Mouse (Mus musculus) liver, embryonic 16.5 days (tissue): ENCODE measurements around the gene Them5. TPM values are rescaled to one million over a fixed set of nuclear protein-coding genes. Genes with fewer than 3 reads are reported as not detected.

Experiments
- ATAC-seq: fragments of 200-750 bp; cut with Nextera tagmentation; 2 replicates; pipeline ENCODE4 v1.8.0; 2017; ENCODE audit warnings: low read depth, mild to moderate bottlenecking, moderate number of reproducible peaks, moderate library complexity
- H3K27ac ChIP-seq: fragments of 300-500 bp; sonication (generic); 2 replicates; pipeline ENCODE4 v1.5.1; 2014; ENCODE audit warnings: mild to moderate bottlenecking, low read length
- H3K27me3 ChIP-seq: fragments of 300-500 bp; sonication (generic); 2 replicates; pipeline ENCODE4 v1.6.1; 2014; ENCODE audit warnings: low read depth, low read length, mixed read lengths; ENCODE audit not compliant: control insufficient read depth, insufficient read depth
- H3K36me3 ChIP-seq: fragments of 300-500 bp; sonication (generic); 2 replicates; pipeline ENCODE4 v1.6.1; 2014; ENCODE audit warnings: mild to moderate bottlenecking; ENCODE audit not compliant: control insufficient read depth, insufficient read depth
- H3K4me1 ChIP-seq: fragments of 300-500 bp; sonication (generic); 2 replicates; pipeline ENCODE4 v1.6.1; 2014; ENCODE audit warnings: low read depth, low read length, mixed read lengths; ENCODE audit not compliant: control insufficient read depth
- H3K4me2 ChIP-seq: fragments of 300-500 bp; sonication (generic); 2 replicates; pipeline ENCODE4 v1.6.1; 2014; ENCODE audit warnings: low read depth, low read length, mixed read lengths
- H3K4me3 ChIP-seq: fragments of 300-500 bp; sonication (generic); 2 replicates; pipeline ENCODE4 v1.5.1; 2014; ENCODE audit warnings: low read depth, mild to moderate bottlenecking, low read length
- H3K9ac ChIP-seq: fragments of 300-500 bp; sonication (generic); 2 replicates; pipeline ENCODE4 v1.6.1; 2014; ENCODE audit warnings: low read depth, low read length
- H3K9me3 ChIP-seq: fragments of 300-500 bp; sonication (generic); replicated peaks from 2 replicates; pipeline ENCODE4 v1.6.1; 2016; ENCODE audit warnings: low read length; ENCODE audit not compliant: control insufficient read depth
- WGBS: fragments of 180-500 bp; shearing (Covaris S2); extraction: QIAGEN DNeasy Blood & Tissue Kit; methylation state at CpG from one replicate; pipeline ENCODE4 v1.1.7; 2014; ENCODE audit not compliant: insufficient replicate concordance; 5-methylcytosine and 5-hydroxymethylcytosine counted together
- polyA plus RNA-seq: library from polyadenylated mRNA; unstranded; fragments of >200 nt; fragmentation: Nextera tagmentation; extraction: Ambion mirVana; gene quantifications from 2 replicates; pipeline ENCODE4 v1.2.1, GENCODE M21; 2015

The Them5 gene
- not detected in 2 replicates for polyA plus RNA-seq

DNA sequence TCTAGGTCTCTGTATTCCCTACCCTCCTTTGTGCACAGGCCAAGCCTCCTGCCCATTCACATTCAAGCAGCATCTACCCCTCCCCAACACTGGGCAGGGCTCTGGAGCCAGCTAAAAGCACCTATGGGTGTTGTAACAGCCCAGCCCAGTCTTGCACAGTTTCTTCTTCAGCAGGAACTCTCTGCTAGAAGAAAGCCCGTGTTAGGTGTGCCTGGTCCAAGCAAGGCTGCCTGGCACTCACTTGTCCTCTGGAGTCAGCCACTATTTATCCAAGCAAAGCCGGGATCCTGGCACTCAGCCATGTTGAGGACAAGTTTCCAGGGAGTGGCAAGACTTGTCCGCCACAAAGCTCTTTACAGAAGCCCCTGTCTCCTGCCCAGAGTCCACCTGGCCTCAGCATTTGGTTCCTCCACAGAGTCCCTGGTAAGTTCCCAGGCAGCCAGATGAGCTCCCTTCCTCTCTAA is at the start of gene Them5:
Gene Them5, plus strand, starts transcription at position 141 of the 464 bp plus-strand sequence.
- Histone ChIP-seq H3K9me3 (no peaks in the 10 kb centered on the region), H3K4me2 (no peak within 1 kb of the TSS), H3K27me3 (no peaks in the 10 kb centered on the region), H3K4me1 (no peaks in the 10 kb centered on the region), H3K4me3 (no peak within 1 kb of the TSS), H3K9ac (no peak within 1 kb of the TSS), H3K36me3 (no peaks in the 10 kb centered on the region), H3K27ac (no peak within 1 kb of the TSS)
- ATAC-seq: no peak
- 37% methylated on average over 3 of the region's 3 CpGs for WGBS

DNA sequence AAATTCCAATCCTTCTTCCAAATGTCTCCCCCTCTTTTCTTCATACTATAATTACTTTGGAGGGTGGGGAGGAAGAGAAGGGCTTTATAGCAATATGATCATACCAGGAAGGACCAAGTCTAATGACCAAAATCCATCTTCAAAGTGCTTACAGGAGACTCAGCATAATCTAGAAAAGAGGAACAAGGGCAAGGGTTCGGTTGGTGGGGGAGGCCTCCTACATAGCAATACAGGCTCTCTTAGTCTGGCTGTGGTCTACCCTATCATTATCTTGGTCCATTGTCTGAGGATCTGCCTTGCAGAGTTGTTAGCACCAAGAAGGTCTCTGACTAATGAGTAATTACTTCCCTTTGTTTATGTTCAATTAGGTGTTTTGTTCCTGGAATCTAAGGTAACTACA is 36.4 kb upstream of the Them5 start:
- Histone ChIP-seq H3K4me2 (no peak overlapping the region), H3K4me3 (no peak overlapping the region), H3K9ac (no peak overlapping the region), H3K36me3 (no peaks in the 10 kb centered on the region), H3K9me3 (no peaks in the 10 kb centered on the region), H3K27me3 (no peaks in the 10 kb centered on the region), H3K27ac (no peak overlapping the region), H3K4me1 (no peaks in the 10 kb centered on the region)
- ATAC-seq: no peak
- WGBS: 31% methylated on average over 1 of the region's 1 CpGs

DNA sequence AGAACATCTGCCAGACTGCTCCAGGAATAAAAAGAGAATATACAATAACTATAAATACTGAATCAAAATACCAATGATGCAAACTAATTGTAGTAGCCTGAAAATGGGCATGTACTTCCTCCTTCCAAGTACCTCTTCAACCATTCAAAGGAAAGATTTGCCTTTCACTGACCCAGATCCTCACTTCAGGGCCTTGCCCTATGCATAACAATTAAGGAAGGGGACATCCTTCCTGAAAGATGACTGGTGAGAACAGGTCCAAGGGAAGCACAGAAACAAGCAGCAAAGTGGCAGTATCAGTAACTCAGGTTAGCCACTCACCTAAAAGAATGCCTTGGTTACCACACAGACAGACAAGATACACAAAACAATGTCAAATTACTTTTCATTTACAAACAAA is 34.9 kb upstream of the Them5 start:
- Histone ChIP-seq H3K36me3 (no peaks in the 10 kb centered on the region), H3K4me1 (no peaks in the 10 kb centered on the region), H3K9ac (no peak overlapping the region), H3K9me3 (no peaks in the 10 kb centered on the region), H3K27me3 (no peaks in the 10 kb centered on the region), H3K27ac (no peak overlapping the region), H3K4me2 (no peak overlapping the region), H3K4me3 (no peak overlapping the region)
- no peak for ATAC-seq

DNA sequence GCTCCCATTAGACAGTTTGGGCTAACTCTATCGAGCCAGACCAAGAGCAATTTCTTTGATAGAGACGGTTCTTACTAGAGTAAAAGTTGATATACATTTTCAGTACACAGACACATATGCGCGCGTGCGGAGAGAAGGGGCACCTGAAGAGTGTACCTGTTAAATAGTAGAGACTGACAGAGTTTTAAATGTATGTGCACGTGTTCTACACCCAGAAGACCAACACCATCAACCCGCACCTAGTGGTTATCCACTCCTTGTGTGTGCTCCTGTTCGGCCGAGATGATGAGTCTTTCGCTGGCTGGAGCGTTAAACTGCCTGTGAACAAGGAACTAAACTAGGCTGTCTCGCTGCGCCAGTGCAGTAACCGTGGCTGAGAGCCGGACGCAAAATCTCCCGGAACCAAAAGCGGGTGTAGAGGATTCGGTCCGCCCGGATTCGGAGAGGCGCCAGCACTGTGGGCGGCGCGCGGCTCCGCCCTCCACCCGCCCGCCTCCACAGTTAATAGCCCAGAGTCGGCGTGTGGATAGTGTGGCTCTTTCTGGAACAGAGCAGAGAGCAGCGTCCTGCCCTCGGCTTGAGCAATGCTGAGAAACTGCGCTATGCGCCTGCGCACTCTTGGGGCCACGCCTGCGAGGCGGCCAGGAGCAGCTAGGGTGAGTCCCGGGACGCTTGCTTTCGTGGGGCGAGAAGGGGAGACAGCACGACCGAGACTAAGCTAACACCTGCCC is 32.1 kb upstream of the Them5 start, which contains the start of gene Them4:
Gene Them4, plus strand, starts transcription at position 457 of the 731 bp plus-strand sequence.
- H3K4me3 ChIP-seq: peak within 1 kb of the TSS; percentile 63
- no peaks in the 10 kb centered on the region for H3K36me3 ChIP-seq
- no peaks in the 10 kb centered on the region for H3K4me1 ChIP-seq
- H3K27ac ChIP-seq: peak within 1 kb of the TSS; percentile 80
- peak within 1 kb of the TSS; percentile 60 for H3K9ac ChIP-seq
- no peaks in the 10 kb centered on the region for H3K9me3 ChIP-seq
- H3K4me2 ChIP-seq: peak within 1 kb of the TSS; percentile 75
- ATAC-seq: peak; percentile 99
- no peaks in the 10 kb centered on the region for H3K27me3 ChIP-seq
- WGBS: 2% methylated on average over 47 of the region's 47 CpGs

DNA sequence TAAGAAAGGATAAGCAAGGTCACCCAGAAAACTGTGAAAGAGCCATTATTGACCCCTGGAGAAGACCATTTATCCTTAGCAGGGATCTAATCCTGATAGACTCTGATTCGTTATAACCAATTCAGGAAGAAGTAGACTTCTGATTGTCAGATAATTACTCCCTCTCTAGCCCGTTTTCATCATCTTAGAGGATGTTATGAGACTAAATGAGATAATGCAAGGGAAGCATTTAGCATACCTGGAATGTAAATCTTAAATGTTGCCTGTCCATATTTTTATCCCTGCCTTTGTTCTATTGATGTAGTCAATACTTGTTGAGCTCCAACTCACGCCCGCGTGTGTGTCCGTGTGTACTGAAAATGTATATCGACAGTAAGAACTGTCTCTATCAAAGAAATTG is 31.4 kb upstream of the Them5 start:
- Histone ChIP-seq H3K27me3 (no peaks in the 10 kb centered on the region), H3K4me3 (peak overlapping the region; percentile 63), H3K36me3 (no peaks in the 10 kb centered on the region), H3K27ac (peak overlapping the region; percentile 80), H3K4me2 (peak overlapping the region; percentile 75), H3K4me1 (no peaks in the 10 kb centered on the region), H3K9ac (peak overlapping the region; percentile 60), H3K9me3 (no peaks in the 10 kb centered on the region)
- WGBS: 42% methylated on average over 7 of the region's 7 CpGs
- no peak for ATAC-seq

DNA sequence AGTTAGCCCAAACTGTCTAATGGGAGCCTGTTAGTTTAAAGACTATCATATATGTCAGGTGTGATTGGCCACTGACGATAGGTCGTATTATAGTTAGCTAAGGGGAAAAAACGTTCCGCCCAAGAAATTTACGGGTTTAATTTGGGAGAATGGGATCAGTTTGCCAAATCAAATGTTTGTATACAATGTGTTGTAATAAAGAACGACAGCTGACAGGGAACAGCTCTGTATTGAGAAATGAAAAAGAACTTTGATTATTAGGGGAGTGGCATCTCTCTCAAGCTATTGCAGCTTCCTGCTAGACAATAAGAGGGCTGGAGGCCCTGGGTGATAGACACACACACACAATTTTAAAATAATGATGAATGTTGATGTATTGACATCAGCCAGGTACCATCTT is 31.0 kb upstream of the Them5 start:
- peak overlapping the region; percentile 75 for H3K4me2 ChIP-seq
- no peaks in the 10 kb centered on the region for H3K9me3 ChIP-seq
- ATAC-seq: no peak
- no peak overlapping the region for H3K27ac ChIP-seq
- no peaks in the 10 kb centered on the region for H3K27me3 ChIP-seq
- 64% methylated on average over 6 of the region's 6 CpGs for WGBS
- peak overlapping the region; percentile 63 for H3K4me3 ChIP-seq
- H3K36me3 ChIP-seq: no peaks in the 10 kb centered on the region
- no peak overlapping the region for H3K9ac ChIP-seq
- H3K4me1 ChIP-seq: no peaks in the 10 kb centered on the region

DNA sequence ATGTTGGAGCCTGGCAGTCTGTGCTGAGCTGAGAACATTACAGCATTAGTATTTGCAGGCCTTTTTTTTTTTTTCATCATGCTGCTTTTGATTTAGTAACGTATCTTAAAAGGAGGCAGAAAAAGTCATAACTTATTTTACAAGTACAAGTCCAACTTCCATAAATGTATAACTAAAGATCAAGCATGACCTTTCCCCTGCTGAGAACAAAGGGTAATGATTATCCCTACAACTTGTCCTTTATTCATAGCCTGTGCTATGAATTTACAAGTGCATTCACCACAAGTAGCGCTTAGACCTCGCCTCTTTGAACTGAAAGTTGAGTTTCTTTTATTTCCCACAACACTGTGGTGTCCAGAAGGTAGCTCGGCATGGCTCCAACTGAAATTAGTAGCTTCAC is 30.5 kb upstream of the Them5 start:
- Histone ChIP-seq H3K27me3 (no peaks in the 10 kb centered on the region), H3K27ac (no peak overlapping the region), H3K36me3 (no peaks in the 10 kb centered on the region), H3K4me3 (no peak overlapping the region), H3K9ac (no peak overlapping the region), H3K4me2 (peak overlapping the region; percentile 75; the same call in 1 of the 2 replicates), H3K4me1 (no peaks in the 10 kb centered on the region), H3K9me3 (no peaks in the 10 kb centered on the region)
- 67% methylated on average over 4 of the region's 4 CpGs for WGBS
- no peak for ATAC-seq

DNA sequence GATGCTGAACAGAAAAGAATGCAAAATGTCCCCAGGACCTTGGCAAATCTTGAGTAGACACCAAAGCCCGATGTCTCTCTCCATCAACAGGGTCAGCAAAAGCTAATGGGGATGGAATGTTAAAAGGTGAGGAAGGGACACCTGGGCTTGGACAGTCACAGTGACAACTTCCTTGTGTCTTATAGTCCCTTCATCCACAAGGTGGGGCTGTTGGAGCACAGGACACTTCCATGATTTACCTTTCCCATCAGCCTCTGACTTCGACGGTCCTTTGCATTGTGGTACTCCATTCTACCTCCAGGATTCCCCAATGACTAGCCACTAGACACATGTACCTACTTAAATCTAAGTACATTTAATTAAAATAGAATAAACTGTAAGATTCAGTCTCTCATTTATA is 13.2 kb upstream of the Them5 start:
- Histone ChIP-seq H3K9ac (no peak overlapping the region), H3K27me3 (no peaks in the 10 kb centered on the region), H3K36me3 (no peaks in the 10 kb centered on the region), H3K4me3 (no peak overlapping the region), H3K4me1 (no peaks in the 10 kb centered on the region), H3K9me3 (no peaks in the 10 kb centered on the region), H3K4me2 (no peak overlapping the region), H3K27ac (no peak overlapping the region)
- ATAC-seq: no peak
- 57% methylated on average over 3 of the region's 3 CpGs for WGBS

DNA sequence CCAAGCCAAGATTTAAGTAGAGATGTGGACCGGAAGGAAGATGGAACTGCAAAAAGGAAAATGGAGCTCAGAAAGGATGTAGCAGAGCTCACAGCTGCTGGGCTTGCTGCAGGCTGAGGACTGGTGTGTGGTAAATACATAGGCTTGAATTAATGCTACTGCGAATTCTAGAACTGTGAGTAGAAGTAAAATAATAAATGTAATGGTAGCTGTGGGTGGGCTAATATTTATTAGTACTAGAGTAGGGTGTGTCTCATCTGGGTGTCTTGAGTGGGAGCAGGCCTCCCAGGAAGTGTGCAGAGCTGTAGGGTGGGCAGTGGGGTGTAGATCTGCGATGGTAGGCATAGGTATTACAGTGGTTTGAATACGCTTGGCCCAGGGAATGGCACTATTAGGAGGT is 7.5 kb upstream of the Them5 start:
- no peak overlapping the region for H3K4me3 ChIP-seq
- H3K27ac ChIP-seq: no peak overlapping the region
- H3K4me1 ChIP-seq: no peaks in the 10 kb centered on the region
- H3K36me3 ChIP-seq: no peaks in the 10 kb centered on the region
- no peak overlapping the region for H3K4me2 ChIP-seq
- H3K9ac ChIP-seq: no peak overlapping the region
- WGBS: 76% methylated on average over 4 of the region's 4 CpGs
- no peak for ATAC-seq
- H3K9me3 ChIP-seq: no peaks in the 10 kb centered on the region
- H3K27me3 ChIP-seq: no peaks in the 10 kb centered on the region
